Mouse (Mus musculus) cortical plate, adult 2 months (tissue): ENCODE data around the gene Shcbp1l.

Source experiments
- CTCF ChIP-seq: fragments of 200-500 bp; IDR thresholded peaks from 2 replicates; pipeline ENCODE4 v1.5.1; 2011; ENCODE audit warnings: mild to moderate bottlenecking, control low read depth, low read length; ENCODE audit not compliant: insufficient read depth; ENCODE audit errors: extremely low read depth
- POLR2A ChIP-seq: fragments of 200-500 bp; IDR thresholded peaks from 2 replicates; pipeline ENCODE4 v1.6.1; 2011; ENCODE audit warnings: mild to moderate bottlenecking, low read length, control low read depth; ENCODE audit not compliant: insufficient read depth; ENCODE audit errors: extremely low read depth

- TF ChIP-seq CTCF (no peak), POLR2A (no peak)
Measured at GRCm38 (mm10) chr1:153491822-153492221, 66.9 kb downstream of the Shcbp1l start.
